Mouse (Mus musculus): ENCODE results near the gene AC129217.1. TPM values are rescaled to one million over a fixed set of nuclear protein-coding genes. Genes with fewer than 3 reads are reported as not detected.

The AC129217.1 gene
- total and polyA plus RNA-seq, 2 experiments = 8.2 TPM; not detected in 1

DNA sequence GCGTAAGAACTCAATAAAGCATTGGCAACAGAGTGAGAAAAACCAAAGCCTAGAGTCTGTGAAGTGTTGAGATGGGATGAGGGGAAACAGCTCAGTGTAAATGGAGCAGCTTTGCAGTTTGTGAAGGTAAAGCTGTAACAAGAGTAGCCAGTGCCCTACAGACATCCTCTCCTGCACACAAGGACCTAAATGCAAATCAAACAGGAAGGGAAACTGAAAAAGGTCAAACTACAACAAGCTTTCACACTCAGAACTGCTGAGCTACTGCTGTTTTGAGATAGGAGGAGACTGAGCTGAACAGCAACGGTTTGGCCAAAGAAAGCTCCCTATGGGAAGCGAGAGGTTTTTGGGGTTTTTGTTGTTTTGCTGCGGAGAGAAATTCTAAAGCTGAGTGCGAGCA, 22.8 kb upstream of the AC129217.1 start:
- 86% methylated on average over 5 of the region's 5 CpGs for WGBS
- H3K9ac ChIP-seq (ENCODE audit: low read depth, low read length) = no peak overlapping the region
- H3K79me2 ChIP-seq (ENCODE audit: control insufficient read depth, insufficient read depth, low read length) = no peaks in the 10 kb centered on the region
- H3K27me3 ChIP-seq (ENCODE audit: control insufficient read depth, insufficient read depth, low read length) = no peaks in the 10 kb centered on the region
- H3K4me1 ChIP-seq (ENCODE audit: control insufficient read depth, insufficient read depth, low read length) = peaks cover 2% of the 10 kb centered on the region; the same call in 1 of the 2 replicates
- H3K36me3 ChIP-seq (ENCODE audit: control insufficient read depth, insufficient read depth, low read length) = peaks cover 19% of the 10 kb centered on the region
- no peak for TF ChIP-seq POLR2A (IDR thresholded peaks at IDR 0.05; ENCODE audit: extremely low read depth, insufficient read depth, low read length)
- TF ChIP-seq CTCF (IDR thresholded peaks at IDR 0.05; ENCODE audit: low read depth, low read length) = no peak
- peak; percentile 33 for DNase-seq (ENCODE audit: extremely low read depth, low read depth, low spot score)
- no peak overlapping the region for H3K27ac ChIP-seq (replicated peaks; ENCODE audit: insufficient read depth, low read depth, low read length)
- H3K4me3 ChIP-seq (ENCODE audit: insufficient read depth, low read depth, low read length) = no peak overlapping the region

DNA sequence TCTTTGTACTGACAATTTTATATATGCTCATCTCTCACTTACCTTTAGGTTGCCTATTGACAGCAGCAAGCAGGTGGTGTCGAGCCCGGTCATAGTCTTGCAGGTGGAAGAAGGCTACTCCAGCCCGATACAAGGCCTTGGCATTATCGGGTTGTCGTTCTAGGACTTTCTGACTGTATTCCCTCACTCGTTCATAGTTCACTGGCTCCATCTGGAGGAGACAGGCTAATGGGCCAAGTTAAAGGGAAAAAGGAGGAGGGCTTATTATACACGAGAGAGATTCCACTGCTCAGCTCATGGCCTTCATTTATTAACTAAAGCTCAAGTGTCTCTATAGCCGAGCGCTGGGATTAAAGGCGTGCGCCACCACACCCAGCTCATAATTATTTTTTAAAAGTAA, 13.8 kb upstream of the AC129217.1 start:
- peaks cover 8% of the 10 kb centered on the region; the same call in 1 of the 2 replicates for H3K79me2 ChIP-seq (ENCODE audit: control insufficient read depth, insufficient read depth, low read length)
- no peak for DNase-seq (ENCODE audit: extremely low read depth, low read depth, low spot score)
- H3K4me1 ChIP-seq (ENCODE audit: control insufficient read depth, insufficient read depth, low read length) = peaks cover 11% of the 10 kb centered on the region
- TF ChIP-seq POLR2A (IDR thresholded peaks at IDR 0.05; ENCODE audit: extremely low read depth, insufficient read depth, low read length) (no peak), CTCF (IDR thresholded peaks at IDR 0.05; ENCODE audit: low read depth, low read length) (no peak)
- no peak overlapping the region for H3K4me3 ChIP-seq (ENCODE audit: insufficient read depth, low read depth, low read length)
- no peaks in the 10 kb centered on the region for H3K27me3 ChIP-seq (ENCODE audit: control insufficient read depth, insufficient read depth, low read length)
- no peak overlapping the region for H3K27ac ChIP-seq (replicated peaks; ENCODE audit: insufficient read depth, low read depth, low read length)
- peaks cover 21% of the 10 kb centered on the region for H3K36me3 ChIP-seq (ENCODE audit: control insufficient read depth, insufficient read depth, low read length)
- no peak overlapping the region for H3K9ac ChIP-seq (ENCODE audit: low read depth, low read length)
- 84% methylated on average over 11 of the region's 11 CpGs for WGBS

DNA sequence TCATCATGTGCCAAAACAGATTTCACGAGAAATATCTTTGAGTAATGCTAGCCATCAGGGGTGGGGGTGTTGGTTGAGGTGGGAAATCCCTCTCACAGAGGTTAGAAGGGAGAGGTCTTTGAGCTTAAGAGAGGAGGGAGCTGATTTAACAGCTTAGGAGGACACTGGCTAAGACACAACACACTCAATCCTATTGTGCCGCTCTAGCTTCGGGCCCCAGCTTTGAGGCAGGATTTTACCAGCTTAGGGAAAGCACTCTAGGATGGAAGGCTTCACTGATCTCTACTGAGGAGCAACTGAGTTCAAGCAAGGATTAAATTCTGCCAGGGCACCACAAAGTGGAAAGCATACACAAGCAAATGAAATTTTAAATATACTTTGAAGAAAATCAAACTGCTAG, 12.6 kb upstream of the AC129217.1 start:
- Histone ChIP-seq H3K4me1 (ENCODE audit: control insufficient read depth, insufficient read depth, low read length) (peaks cover 13% of the 10 kb centered on the region), H3K36me3 (ENCODE audit: control insufficient read depth, insufficient read depth, low read length) (peaks cover 16% of the 10 kb centered on the region), H3K4me3 (ENCODE audit: insufficient read depth, low read depth, low read length) (no peak overlapping the region), H3K9ac (ENCODE audit: low read depth, low read length) (no peak overlapping the region), H3K79me2 (ENCODE audit: control insufficient read depth, insufficient read depth, low read length) (peaks cover 10% of the 10 kb centered on the region; the same call in 1 of the 2 replicates), H3K27me3 (ENCODE audit: control insufficient read depth, insufficient read depth, low read length) (no peaks in the 10 kb centered on the region), H3K27ac (replicated peaks; ENCODE audit: insufficient read depth, low read depth, low read length) (no peak overlapping the region)
- whole genome bisulfite sequencing = 71% methylated on average over 3 of the region's 3 CpGs
- DNase-seq (ENCODE audit: extremely low read depth, low read depth, low spot score) = no peak
- TF ChIP-seq POLR2A (IDR thresholded peaks at IDR 0.05; ENCODE audit: extremely low read depth, insufficient read depth, low read length) (no peak), CTCF (IDR thresholded peaks at IDR 0.05; ENCODE audit: low read depth, low read length) (no peak)

DNA sequence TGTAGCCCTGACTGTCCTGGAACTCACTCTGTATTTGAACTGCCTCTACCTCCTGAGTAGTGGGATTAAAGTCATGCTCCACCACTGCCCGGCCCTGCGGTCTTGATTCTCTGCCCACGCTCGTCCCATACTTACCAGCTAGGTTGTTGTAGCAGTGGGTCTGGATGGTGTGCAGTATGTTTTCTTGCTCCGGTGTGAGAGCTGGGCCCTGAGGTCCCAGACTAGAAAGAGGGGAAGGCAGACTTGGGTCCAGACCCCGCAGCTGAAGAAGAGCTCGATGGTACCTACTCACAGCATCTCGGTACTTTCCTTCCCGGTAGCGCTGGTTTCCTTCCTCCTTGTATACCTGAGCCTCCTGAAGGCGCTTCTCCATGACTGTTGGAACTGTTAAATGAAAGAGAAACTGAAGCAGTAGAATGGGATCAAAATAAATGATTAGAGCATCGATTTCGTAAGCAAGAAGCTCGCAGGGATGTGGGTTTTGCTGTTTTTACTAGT, 11.2 kb upstream of the AC129217.1 start:
- DNase-seq (ENCODE audit: extremely low read depth, low read depth, low spot score) = no peak
- Histone ChIP-seq H3K9ac (ENCODE audit: low read depth, low read length) (peak overlapping the region; percentile 78), H3K79me2 (ENCODE audit: control insufficient read depth, insufficient read depth, low read length) (peaks cover 10% of the 10 kb centered on the region; the same call in 1 of the 2 replicates), H3K27me3 (ENCODE audit: control insufficient read depth, insufficient read depth, low read length) (no peaks in the 10 kb centered on the region), H3K4me3 (ENCODE audit: insufficient read depth, low read depth, low read length) (peak overlapping the region; percentile 82), H3K36me3 (ENCODE audit: control insufficient read depth, insufficient read depth, low read length) (peaks cover 14% of the 10 kb centered on the region), H3K27ac (replicated peaks; ENCODE audit: insufficient read depth, low read depth, low read length) (peak overlapping the region; percentile 95), H3K4me1 (ENCODE audit: control insufficient read depth, insufficient read depth, low read length) (peaks cover 18% of the 10 kb centered on the region)
- 13% methylated on average over 14 of the region's 14 CpGs for WGBS
- TF ChIP-seq CTCF (IDR thresholded peaks at IDR 0.05; ENCODE audit: low read depth, low read length) = no peak
- TF ChIP-seq POLR2A (IDR thresholded peaks at IDR 0.05; ENCODE audit: extremely low read depth, insufficient read depth, low read length) = no peak

DNA sequence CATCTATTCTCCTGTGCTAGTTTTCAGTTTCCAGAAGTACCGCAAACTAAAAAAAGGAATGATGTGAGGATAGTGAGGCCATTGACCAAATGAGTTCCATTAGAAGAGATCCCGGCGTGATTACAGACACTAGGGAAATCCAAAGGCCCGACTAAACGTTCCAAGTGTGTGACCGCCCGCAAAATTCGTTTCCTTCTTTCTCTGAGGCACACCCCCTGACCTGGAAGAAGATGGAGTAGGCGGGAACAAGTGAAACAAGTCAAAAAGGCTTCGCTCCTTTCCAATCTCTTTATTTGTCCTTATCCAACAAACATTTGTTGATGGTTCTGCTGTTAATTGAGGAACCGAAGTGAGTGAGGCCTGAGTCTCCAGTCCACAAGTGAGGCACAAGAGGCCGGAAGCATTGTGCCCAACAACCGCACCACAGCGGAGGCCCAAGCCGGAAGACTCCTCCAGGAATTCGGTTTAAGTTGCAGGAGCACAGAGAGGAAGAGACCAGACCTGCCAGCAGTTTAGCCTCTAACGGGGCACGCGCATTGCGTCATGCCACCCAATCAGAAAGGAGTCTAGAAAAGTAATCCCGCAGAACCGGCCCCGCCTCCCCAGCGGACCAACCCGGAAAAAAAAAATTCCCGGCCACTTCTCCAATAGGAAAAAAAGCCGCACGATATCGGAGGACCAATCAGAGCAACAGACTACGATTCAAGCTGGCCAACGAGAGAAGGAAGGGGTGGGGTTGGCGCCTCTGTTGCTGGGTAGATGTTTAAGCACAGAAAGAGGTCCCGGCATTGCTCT, 10.6 kb upstream of the AC129217.1 start, which contains the start of gene Ttc9c:
Ttc9c (minus strand) TSS at position 533 of the 795 bp plus-strand sequence.
- Histone ChIP-seq H3K27ac (replicated peaks; ENCODE audit: insufficient read depth, low read depth, low read length) (peak within 1 kb of the TSS; percentile 96), H3K9ac (ENCODE audit: low read depth, low read length) (peak within 1 kb of the TSS; percentile 93), H3K79me2 (ENCODE audit: control insufficient read depth, insufficient read depth, low read length) (peaks cover 10% of the 10 kb centered on the region; the same call in 1 of the 2 replicates), H3K4me1 (ENCODE audit: control insufficient read depth, insufficient read depth, low read length) (peaks cover 18% of the 10 kb centered on the region), H3K4me3 (ENCODE audit: insufficient read depth, low read depth, low read length) (peak within 1 kb of the TSS; percentile 82), H3K27me3 (ENCODE audit: control insufficient read depth, insufficient read depth, low read length) (no peaks in the 10 kb centered on the region), H3K36me3 (ENCODE audit: control insufficient read depth, insufficient read depth, low read length) (peaks cover 21% of the 10 kb centered on the region)
- peak; percentile 97 for DNase-seq (ENCODE audit: extremely low read depth, low read depth, low spot score)
- WGBS = under 1% methylated on average over 33 of the region's 33 CpGs
- TF ChIP-seq POLR2A (IDR thresholded peaks at IDR 0.05; ENCODE audit: extremely low read depth, insufficient read depth, low read length) (peak; percentile 60; the same call in 1 of the 2 replicates), CTCF (IDR thresholded peaks at IDR 0.05; ENCODE audit: low read depth, low read length) (no peak)

Measured in liver, adult 2 months (tissue).